Mouse (Mus musculus) liver, embryonic 12.5 days (tissue): ENCODE results near the gene Tspan18. TPM values are rescaled to one million over a fixed set of nuclear protein-coding genes. Genes with fewer than 3 reads are reported as not detected.

ENCODE experiments used
- ATAC-seq: fragments of 200-750 bp; cut with Nextera tagmentation; 2 replicates; pipeline ENCODE4 v1.8.0; 2017; ENCODE audit warnings: moderate number of reproducible peaks, mild to moderate bottlenecking, moderate library complexity
- H3K27ac ChIP-seq: fragments of 300-500 bp; sonication (generic); 2 replicates; pipeline ENCODE4 v1.5.1; 2016; ENCODE audit warnings: mild to moderate bottlenecking
- H3K27me3 ChIP-seq: fragments of 300-500 bp; sonication (generic); replicated peaks from 2 replicates; pipeline ENCODE4 v1.6.1; 2016; ENCODE audit warnings: mild to moderate bottlenecking, moderate library complexity
- H3K36me3 ChIP-seq: fragments of 300-500 bp; sonication (generic); 2 replicates; pipeline ENCODE4 v1.6.1; 2016; ENCODE audit warnings: mild to moderate bottlenecking, moderate library complexity
- H3K4me1 ChIP-seq: fragments of 300-500 bp; sonication (generic); 2 replicates; pipeline ENCODE4 v1.6.1; 2016
- H3K4me2 ChIP-seq: fragments of 300-500 bp; sonication (generic); 2 replicates; pipeline ENCODE4 v1.6.1; 2016; ENCODE audit warnings: mild to moderate bottlenecking, moderate library complexity
- H3K4me3 ChIP-seq: fragments of 300-500 bp; sonication (generic); 2 replicates; pipeline ENCODE4 v1.5.1; 2016; ENCODE audit warnings: mild to moderate bottlenecking, moderate library complexity
- H3K9ac ChIP-seq: fragments of 300-500 bp; sonication (generic); 2 replicates; pipeline ENCODE4 v1.6.1; 2016; ENCODE audit warnings: mild to moderate bottlenecking, moderate library complexity
- H3K9me3 ChIP-seq: fragments of 300-500 bp; sonication (generic); replicated peaks from 2 replicates; pipeline ENCODE4 v1.6.1; 2016; ENCODE audit warnings: mild to moderate bottlenecking, moderate library complexity
- WGBS: fragments of 180-500 bp; shearing (Covaris S2); methylation state at CpG from one replicate; pipeline ENCODE4 v1.1.7; 2016; ENCODE audit not compliant: insufficient replicate concordance; 5-methylcytosine and 5-hydroxymethylcytosine counted together
- polyA plus RNA-seq: library from polyadenylated mRNA; unstranded; fragments of >200 nt; fragmentation: Nextera tagmentation; extraction: Ambion mirVana; gene quantifications from 2 replicates; pipeline ENCODE4 v1.2.1, GENCODE M21; 2016

Gene Tspan18
- polyA plus RNA-seq, 1 experiment from 2014 or later: 6.2 TPM

DNA sequence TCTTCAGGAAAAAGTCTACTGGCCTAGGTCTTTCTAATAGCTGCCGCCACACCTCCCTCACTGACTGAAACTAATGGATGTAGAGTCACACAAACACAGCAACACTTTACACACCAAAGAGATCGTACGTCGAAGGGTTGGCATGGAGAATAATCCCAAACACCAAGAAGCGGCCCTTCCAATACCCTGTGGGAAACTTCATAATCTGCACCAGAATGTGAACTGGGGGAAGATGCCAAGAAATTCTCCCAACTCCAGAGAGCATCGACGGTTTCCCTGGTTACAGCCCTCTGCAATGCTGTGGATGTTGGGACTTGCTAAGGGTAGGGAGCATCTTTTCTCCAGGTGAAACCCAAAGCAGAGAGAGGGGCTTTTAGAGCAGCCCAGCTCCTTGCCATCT lies 83.7 kb downstream of the Tspan18 start:
- WGBS: 79% methylated on average over 7 of the region's 7 CpGs
- ATAC-seq: no peak
- Histone ChIP-seq H3K4me1 (no peaks in the 10 kb centered on the region), H3K36me3 (no peaks in the 10 kb centered on the region), H3K27me3 (no peaks in the 10 kb centered on the region), H3K27ac (no peak overlapping the region), H3K4me2 (no peak overlapping the region), H3K9me3 (no peaks in the 10 kb centered on the region), H3K9ac (no peak overlapping the region), H3K4me3 (no peak overlapping the region)

DNA sequence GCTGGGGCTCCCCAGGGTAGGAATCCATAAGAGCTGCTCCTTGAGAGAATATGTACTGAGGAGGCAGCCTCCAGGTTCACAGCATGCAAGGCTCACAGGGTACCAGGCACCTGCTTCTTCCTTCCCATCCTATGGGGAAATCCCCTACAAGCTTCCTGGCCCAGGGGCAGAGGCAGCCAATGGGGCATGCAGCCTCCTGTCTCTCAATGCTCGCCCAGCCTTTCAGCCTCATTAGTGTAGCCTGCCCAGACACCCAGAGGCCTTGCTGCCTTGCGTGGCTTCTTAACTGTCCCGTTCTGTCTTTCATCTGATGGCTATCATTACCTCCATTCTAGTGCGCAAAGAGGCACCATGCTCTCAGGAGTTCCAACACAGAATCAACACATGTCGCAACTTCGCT lies 85.2 kb downstream of the Tspan18 start:
- Histone ChIP-seq H3K9ac (no peak overlapping the region), H3K4me3 (no peak overlapping the region), H3K36me3 (no peaks in the 10 kb centered on the region), H3K4me2 (no peak overlapping the region), H3K27me3 (no peaks in the 10 kb centered on the region), H3K9me3 (no peaks in the 10 kb centered on the region), H3K4me1 (no peaks in the 10 kb centered on the region), H3K27ac (no peak overlapping the region)
- 70% methylated on average over 6 of the region's 6 CpGs for WGBS
- ATAC-seq: no peak

DNA sequence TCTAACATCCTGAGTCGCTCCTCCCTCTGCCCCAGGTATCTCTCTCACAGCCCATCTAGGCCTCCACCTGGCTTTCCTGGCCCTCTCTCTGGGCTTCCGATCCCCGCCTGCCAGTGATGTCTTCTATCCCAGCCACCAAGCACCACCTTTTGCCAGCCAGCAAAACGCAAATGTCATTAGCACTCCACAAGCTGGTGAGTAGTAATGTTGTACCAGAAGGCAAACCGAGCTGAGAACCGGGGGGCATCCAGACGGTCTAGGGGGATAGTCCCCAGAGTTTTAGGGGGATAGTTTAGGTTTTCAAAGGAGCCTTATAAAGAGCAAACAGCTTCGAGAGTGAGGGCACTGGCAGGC lies 90.2 kb downstream of the Tspan18 start:
- Histone ChIP-seq H3K27me3 (no peaks in the 10 kb centered on the region), H3K4me1 (no peaks in the 10 kb centered on the region), H3K4me2 (no peak overlapping the region), H3K36me3 (no peaks in the 10 kb centered on the region), H3K9ac (no peak overlapping the region), H3K9me3 (no peaks in the 10 kb centered on the region), H3K4me3 (no peak overlapping the region), H3K27ac (no peak overlapping the region)
- 62% methylated on average over 8 of the region's 8 CpGs for WGBS
- ATAC-seq: no peak

DNA sequence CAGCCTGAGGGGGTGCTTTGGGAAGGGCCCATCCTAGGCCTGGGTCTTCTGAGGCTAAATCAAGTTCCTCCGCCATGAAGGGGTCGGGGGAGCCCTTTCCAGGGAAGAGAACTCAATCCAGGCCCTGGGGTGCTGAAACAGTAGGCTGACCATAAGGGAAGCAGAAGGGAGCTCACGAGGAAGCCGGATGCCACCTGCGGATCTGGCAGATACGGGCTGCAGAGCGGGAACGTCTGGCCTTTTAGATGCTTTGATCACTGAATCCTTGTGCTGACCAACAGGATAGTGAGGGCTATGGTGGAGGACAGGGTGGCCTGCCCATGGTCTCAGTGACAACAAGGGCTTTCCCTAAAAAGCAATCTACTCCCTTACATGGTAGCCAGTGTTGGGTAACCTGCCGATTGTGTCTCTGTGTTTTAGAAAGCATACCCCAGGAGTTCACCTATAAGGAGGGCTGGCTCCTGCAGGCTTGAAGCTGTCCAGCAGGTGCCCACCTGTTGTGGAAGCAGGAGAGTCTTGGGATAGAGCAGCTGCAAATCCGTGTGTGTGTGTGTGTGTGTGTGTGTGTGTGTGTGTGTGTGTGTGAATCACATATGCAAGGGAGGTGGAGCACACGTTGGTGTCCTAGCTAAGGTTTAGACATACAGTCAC lies 90.7 kb downstream of the Tspan18 start:
- Histone ChIP-seq H3K36me3 (no peaks in the 10 kb centered on the region), H3K27me3 (no peaks in the 10 kb centered on the region), H3K4me1 (no peaks in the 10 kb centered on the region), H3K27ac (no peak overlapping the region), H3K4me3 (no peak overlapping the region), H3K9me3 (no peaks in the 10 kb centered on the region), H3K4me2 (no peak overlapping the region), H3K9ac (no peak overlapping the region)
- WGBS: 81% methylated on average over 10 of the region's 11 CpGs
- ATAC-seq: no peak

DNA sequence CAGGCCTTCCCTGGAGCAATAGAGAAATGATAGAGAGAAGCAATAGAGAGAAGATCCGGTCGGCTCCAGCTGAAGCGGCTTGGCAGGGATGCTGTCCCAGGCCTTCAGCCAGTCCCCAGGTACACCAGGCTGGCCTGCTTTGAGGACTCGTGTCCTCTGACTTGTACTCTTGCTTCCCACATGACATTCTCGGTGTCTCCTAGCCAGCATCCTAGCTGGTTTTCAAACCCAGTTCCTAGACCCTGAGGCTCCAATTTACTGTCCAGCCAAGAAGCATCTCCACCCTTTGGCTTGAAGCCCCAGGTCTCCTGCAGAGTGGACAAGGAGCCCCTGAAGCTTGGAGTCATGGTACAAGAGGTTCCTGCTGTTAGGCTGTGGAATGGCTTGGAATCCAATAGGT lies 92.1 kb downstream of the Tspan18 start:
- H3K27ac ChIP-seq: no peak overlapping the region
- H3K9ac ChIP-seq: no peak overlapping the region
- H3K4me1 ChIP-seq: peaks cover 4% of the 10 kb centered on the region; the same call in 1 of the 2 replicates
- no peaks in the 10 kb centered on the region for H3K36me3 ChIP-seq
- no peak for ATAC-seq
- H3K4me2 ChIP-seq: no peak overlapping the region
- 65% methylated on average over 5 of the region's 5 CpGs for WGBS
- no peaks in the 10 kb centered on the region for H3K27me3 ChIP-seq
- no peaks in the 10 kb centered on the region for H3K9me3 ChIP-seq
- H3K4me3 ChIP-seq: no peak overlapping the region

DNA sequence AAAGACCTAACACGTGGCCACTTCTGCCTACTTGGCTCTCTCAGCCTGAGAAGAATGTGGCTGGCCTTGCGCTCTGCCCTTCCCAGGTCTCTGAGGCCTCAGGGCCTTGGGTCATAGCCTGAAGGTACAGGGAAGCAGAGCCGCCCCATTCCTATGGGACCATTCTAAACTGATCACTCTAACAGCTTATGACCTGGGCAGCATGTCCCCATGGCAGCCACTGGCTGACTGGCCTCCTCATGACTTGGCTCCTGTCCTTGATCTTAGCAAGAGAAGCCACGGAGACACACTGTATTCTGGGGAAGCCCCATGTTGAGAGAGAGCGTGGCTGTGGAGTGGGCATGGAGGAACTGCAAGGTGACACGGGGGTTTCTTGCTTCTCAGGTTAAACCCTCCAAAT lies 95.4 kb downstream of the Tspan18 start:
- Histone ChIP-seq H3K4me2 (no peak overlapping the region), H3K27me3 (no peaks in the 10 kb centered on the region), H3K4me1 (peaks cover 4% of the 10 kb centered on the region; the same call in 1 of the 2 replicates), H3K9ac (no peak overlapping the region), H3K9me3 (no peaks in the 10 kb centered on the region), H3K4me3 (no peak overlapping the region), H3K27ac (no peak overlapping the region), H3K36me3 (no peaks in the 10 kb centered on the region)
- ATAC-seq: no peak
- WGBS: 67% methylated on average over 6 of the region's 6 CpGs

DNA sequence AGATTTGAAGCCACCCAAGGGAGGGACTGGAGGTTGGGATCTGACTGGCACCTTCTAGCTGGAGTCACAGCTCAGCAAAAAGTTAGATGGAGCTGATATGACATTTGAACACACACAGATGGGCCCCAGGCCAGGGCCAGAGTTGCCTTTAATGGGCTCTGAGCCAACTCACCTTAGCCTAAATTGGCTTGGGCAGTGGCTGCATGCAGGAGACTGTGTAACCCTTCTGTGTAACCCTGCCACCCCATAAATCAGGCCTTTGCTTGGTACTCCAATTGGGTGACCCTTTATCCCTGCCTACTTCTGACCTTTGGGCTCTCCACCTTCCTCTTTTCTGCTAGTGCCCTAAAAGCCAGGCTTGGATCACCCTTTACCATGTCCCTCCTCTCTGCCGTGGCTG lies 97.2 kb downstream of the Tspan18 start:
- Histone ChIP-seq H3K4me2 (no peak overlapping the region), H3K9ac (no peak overlapping the region), H3K4me1 (peaks cover 4% of the 10 kb centered on the region; the same call in 1 of the 2 replicates), H3K27ac (no peak overlapping the region), H3K27me3 (no peaks in the 10 kb centered on the region), H3K9me3 (no peaks in the 10 kb centered on the region), H3K4me3 (no peak overlapping the region), H3K36me3 (no peaks in the 10 kb centered on the region)
- WGBS: 50% methylated on average over 1 of the region's 1 CpGs
- no peak for ATAC-seq

DNA sequence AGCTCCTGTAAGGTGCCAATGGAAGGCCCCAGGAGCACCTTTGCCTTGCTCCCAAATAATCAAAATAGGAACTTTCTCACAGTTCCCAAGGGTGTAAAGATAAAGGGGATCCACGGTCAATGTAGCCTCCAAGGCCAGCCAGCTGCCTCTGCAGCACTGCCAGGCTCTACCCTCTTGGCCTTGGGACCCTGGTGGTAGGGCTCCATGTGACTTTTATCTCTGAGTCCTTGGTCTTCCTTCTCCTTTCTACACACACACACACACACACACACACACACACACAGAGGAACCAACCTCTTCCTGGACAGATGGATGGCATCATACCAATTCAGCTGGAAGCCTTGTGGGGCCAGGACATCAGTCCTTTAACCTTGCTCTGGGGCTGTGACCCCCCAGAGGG lies 102.2 kb downstream of the Tspan18 start:
- H3K27ac ChIP-seq: no peak overlapping the region
- H3K36me3 ChIP-seq: no peaks in the 10 kb centered on the region
- no peak for ATAC-seq
- no peaks in the 10 kb centered on the region for H3K27me3 ChIP-seq
- 33% methylated on average over 1 of the region's 1 CpGs for WGBS
- no peak overlapping the region for H3K4me2 ChIP-seq
- H3K4me1 ChIP-seq: no peaks in the 10 kb centered on the region
- no peak overlapping the region for H3K9ac ChIP-seq
- no peaks in the 10 kb centered on the region for H3K9me3 ChIP-seq
- no peak overlapping the region for H3K4me3 ChIP-seq

DNA sequence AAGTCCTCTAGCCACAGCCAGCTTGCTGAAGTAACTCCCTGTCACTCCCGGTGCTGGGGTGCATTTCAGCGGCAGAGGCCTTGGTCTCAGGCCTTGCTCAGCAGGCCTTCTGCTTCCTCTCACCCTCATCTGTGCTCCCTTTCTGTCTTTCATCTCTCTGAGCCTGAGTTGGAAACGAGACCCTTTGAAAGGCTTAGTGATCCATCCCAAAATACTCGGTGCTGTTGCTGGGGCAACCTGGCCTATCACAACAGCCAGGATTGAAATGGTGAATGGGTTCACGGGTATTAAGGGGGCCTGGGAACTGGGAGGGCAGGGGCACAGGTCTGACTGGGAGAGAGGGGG lies 105.9 kb downstream of the Tspan18 start:
- H3K27ac ChIP-seq: no peak overlapping the region
- ATAC-seq: no peak

DNA sequence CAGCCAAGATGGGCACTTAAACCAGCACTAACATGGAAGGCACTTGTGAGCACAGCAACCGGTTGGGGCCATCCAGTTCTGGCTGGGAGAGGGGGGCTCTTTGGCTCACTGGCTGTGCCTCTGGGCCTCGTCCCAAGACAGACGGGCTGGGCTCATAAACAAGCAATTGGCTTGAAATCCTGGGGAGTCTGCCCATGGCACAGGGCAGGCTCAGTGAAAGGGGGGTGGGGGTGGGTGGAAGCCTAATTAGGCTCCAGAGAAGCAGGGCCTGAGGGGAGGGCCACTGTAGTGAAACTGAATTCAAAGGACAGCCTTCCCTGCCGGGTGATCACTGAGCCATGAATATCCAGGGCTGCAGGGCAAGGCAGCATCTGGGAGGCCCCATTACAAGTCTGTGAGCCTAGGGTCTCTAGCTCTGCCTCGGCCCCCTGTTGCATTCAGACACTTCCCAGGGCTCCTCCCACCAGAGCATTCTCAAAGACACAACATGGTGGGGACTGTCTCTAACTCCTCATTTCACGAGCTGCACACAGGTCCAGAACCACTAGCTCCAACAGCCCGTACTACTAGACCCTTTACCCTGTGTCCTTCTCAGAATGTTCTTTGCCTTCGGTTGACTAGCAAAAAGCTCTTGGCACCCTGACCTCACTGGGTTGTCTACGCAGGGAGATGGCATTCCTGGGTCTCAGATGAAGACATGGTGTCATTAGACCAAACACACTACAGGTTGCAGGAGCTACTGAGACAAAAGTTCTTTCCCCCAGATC lies 106.4 kb downstream of the Tspan18 start:
- ATAC-seq: no peak
- H3K9ac ChIP-seq: no peak overlapping the region

More for the DNA sequence above, 105.9 kb downstream of the Tspan18 start:
- Histone ChIP-seq H3K9ac (no peak overlapping the region), H3K4me3 (no peak overlapping the region), H3K4me1 (no peaks in the 10 kb centered on the region; the same call in 1 of the 2 replicates), H3K27me3 (no peaks in the 10 kb centered on the region), H3K4me2 (no peak overlapping the region), H3K9me3 (no peaks in the 10 kb centered on the region), H3K36me3 (no peaks in the 10 kb centered on the region)
- 40% methylated on average over 5 of the region's 5 CpGs for WGBS

DNA sequence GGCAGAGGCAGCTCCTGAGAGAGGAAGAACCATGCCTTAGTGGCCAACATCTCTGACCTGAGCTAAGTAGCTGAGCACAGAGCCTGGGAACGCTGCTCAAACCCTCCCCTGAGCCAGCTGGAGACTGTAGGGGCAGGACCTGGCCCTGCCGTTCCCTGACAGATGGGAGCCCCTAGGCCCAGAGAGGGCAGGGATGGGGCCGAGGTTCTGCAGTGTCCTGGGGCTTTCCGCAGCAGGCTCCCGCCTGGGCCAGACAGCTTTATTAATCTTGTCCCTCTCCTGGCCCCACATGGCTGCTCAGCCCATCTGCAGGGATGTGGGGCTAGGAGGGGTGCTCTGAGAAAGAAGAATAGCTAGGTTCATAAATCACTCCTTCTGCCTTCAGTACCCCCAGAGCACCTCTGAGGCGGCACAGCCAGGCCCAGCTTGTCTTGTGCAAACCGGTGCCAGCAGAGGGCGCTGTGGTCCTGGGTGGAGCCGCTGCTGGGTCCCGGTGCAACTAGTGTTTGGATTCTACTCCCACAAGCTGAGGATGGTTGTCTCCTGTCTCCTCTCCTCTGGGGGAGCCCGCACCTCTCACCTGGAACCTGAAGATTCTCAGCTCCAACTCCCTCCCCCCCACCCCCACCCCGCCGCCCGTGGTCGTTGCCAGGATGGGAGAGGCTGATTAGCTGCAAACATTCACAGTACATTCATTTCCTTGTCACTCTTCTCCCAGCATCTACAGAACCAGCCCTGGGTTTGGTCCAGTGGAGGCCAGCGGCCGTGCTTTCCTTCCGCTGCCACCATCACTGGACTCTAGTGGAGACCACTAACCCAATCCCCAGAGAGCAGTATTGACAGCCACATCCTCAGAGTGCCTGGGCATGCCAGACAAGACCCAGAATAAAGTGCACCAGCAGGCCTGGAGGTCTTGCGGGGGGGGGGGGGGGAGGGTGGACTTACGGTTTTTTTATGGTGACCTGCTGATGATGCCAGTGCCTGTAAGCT lies 107.4 kb downstream of the Tspan18 start:
- Histone ChIP-seq H3K36me3 (no peaks in the 10 kb centered on the region), H3K9ac (no peak overlapping the region), H3K27ac (no peak overlapping the region), H3K9me3 (no peaks in the 10 kb centered on the region), H3K27me3 (no peaks in the 10 kb centered on the region), H3K4me3 (no peak overlapping the region), H3K4me1 (no peaks in the 10 kb centered on the region; the same call in 1 of the 2 replicates), H3K4me2 (no peak overlapping the region)
- WGBS: 31% methylated on average over 20 of the region's 20 CpGs
- 0 out of 2 replicates have a peak, but pooled peaks have one; percentile 19 for ATAC-seq

More for the DNA sequence above, 106.4 kb downstream of the Tspan18 start:
- Histone ChIP-seq H3K4me1 (no peaks in the 10 kb centered on the region; the same call in 1 of the 2 replicates), H3K4me2 (no peak overlapping the region), H3K27ac (no peak overlapping the region), H3K36me3 (no peaks in the 10 kb centered on the region), H3K9me3 (no peaks in the 10 kb centered on the region), H3K27me3 (no peaks in the 10 kb centered on the region), H3K4me3 (no peak overlapping the region)
- 63% methylated on average over 9 of the region's 9 CpGs for WGBS

DNA sequence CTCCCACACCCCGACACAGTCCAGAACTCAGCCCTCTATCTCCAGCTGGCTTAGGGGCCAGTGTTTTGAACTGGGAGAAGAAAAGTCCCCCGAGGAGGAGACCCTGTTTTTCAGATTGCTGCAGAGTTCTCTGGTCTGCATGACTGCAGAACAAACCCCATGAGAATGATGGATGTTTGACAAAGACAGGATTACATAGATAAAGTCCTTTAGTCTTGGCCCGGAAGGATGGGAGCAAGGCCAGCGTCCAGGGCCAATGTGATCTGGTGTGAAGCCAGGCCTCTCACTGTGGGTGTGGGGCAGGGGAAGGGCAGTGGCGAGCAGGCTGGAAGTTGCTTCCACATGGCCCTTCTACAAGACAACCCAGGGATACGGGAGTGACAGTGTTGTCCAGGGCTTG lies 110.8 kb downstream of the Tspan18 start:
- no peaks in the 10 kb centered on the region; the same call in 1 of the 2 replicates for H3K4me1 ChIP-seq
- WGBS: 56% methylated on average over 6 of the region's 6 CpGs

More for the DNA sequence above, 110.8 kb downstream of the Tspan18 start:
- no peaks in the 10 kb centered on the region for H3K9me3 ChIP-seq
- ATAC-seq: no peak
- no peak overlapping the region for H3K4me2 ChIP-seq
- no peaks in the 10 kb centered on the region for H3K27me3 ChIP-seq
- H3K36me3 ChIP-seq: no peaks in the 10 kb centered on the region
- H3K9ac ChIP-seq: no peak overlapping the region
- no peak overlapping the region for H3K4me3 ChIP-seq
- no peak overlapping the region for H3K27ac ChIP-seq
